Mouse (Mus musculus) common myeloid progenitor, adult 5-6 weeks (primary cell): ENCODE data around the gene Trim29. TPM values are rescaled to one million over a fixed set of nuclear protein-coding genes. Genes with fewer than 3 reads are reported as not detected.

Experiments used
- ATAC-seq: replicated peaks from 2 replicates; pipeline ENCODE4 v1.8.0; 2016; ENCODE audit warnings: low read depth, mild to moderate bottlenecking, moderate TSS enrichment, inconsistent platforms; ENCODE audit not compliant: poor library complexity, severe bottlenecking
- total RNA-seq: library from RNA; stranded (forward); fragments of 200-1000, 187-1606 nt; gene quantifications from 2 replicates; pipeline ENCODE4 v1.2.3, GENCODE M21; 2017

Gene Trim29
- total RNA-seq, 1 experiment from 2014 or later, result not detected

GRCm38 (mm10) chr9:43312190-43312589 is 1.5 kb downstream of the Trim29 start:
- no peak for ATAC-seq

- ATAC-seq, result no peak
Measured at GRCm38 (mm10) chr9:43313805-43314204, 3.2 kb downstream of the Trim29 start.

GRCm38 (mm10) chr9:43315320-43315950 is 4.8 kb downstream of the Trim29 start:
- ATAC-seq, result no peak

- ATAC-seq, result no peak
Measured at GRCm38 (mm10) chr9:43316466-43316865, 5.8 kb downstream of the Trim29 start.

GRCm38 (mm10) chr9:43318661-43319060 is 8.0 kb downstream of the Trim29 start:
- no peak for ATAC-seq

- ATAC-seq, result no peak
Measured at GRCm38 (mm10) chr9:43321951-43322350, 11.3 kb downstream of the Trim29 start.

- no peak for ATAC-seq
Measured at GRCm38 (mm10) chr9:43322666-43323065, 12.0 kb downstream of the Trim29 start.

- no peak for ATAC-seq
Measured at GRCm38 (mm10) chr9:43325486-43325885, 14.8 kb downstream of the Trim29 start.

- no peak for ATAC-seq
Measured at GRCm38 (mm10) chr9:43326015-43326631, 15.5 kb downstream of the Trim29 start.

- ATAC-seq, result no peak
Measured at GRCm38 (mm10) chr9:43327182-43328129, 16.8 kb downstream of the Trim29 start.

- no peak for ATAC-seq
Measured at GRCm38 (mm10) chr9:43330426-43330825, 19.8 kb downstream of the Trim29 start.

GRCm38 (mm10) chr9:43331476-43332471 is 21.1 kb downstream of the Trim29 start:
- ATAC-seq, result no peak

- no peak for ATAC-seq
Measured at GRCm38 (mm10) chr9:43334476-43334875, 23.8 kb downstream of the Trim29 start.

GRCm38 (mm10) chr9:43337636-43338035 is 27.0 kb downstream of the Trim29 start:
- no peak for ATAC-seq

GRCm38 (mm10) chr9:43338067-43338466 is 27.4 kb downstream of the Trim29 start:
- ATAC-seq, result no peak

- ATAC-seq, result peak; percentile 52; the same call in 1 of the 2 replicates
Measured at GRCm38 (mm10) chr9:43339614-43340020, 29.0 kb downstream of the Trim29 start.

- ATAC-seq, result no peak
Measured at GRCm38 (mm10) chr9:43350089-43350488, 39.4 kb downstream of the Trim29 start.

- no peak for ATAC-seq
Measured at GRCm38 (mm10) chr9:43351015-43351414, 40.4 kb downstream of the Trim29 start.

GRCm38 (mm10) chr9:43357011-43357410 is 46.4 kb downstream of the Trim29 start:
- ATAC-seq, result no peak
